Mouse (Mus musculus) mouse embryonic stem cell (cell line): ENCODE measurements around the gene 3110018I06Rik.

Experiments used
- in situ Hi-C, 2 experiments: fragments of 300-500 bp; cut with MboI; formaldehyde crosslinking; loops; 1 replicate in 1 of 2; 3 replicates in 1 of 2; pipeline ENCODE4 v1.14.3; 2019 to 2020; ENCODE audit warnings: low sequenced_read_pairs in 2 of 2, low pct_unique_long_range_greater_than_20kb in 1 of 2, mixed read lengths in 1 of 2; ENCODE audit not compliant: unreplicated experiment in 1 of 2

3110018I06Rik gene

GRCm38 (mm10) chr12:107488371-107488770 lies at the start of gene 3110018I06Rik:
Gene 3110018I06Rik, plus strand, starts transcription at chr12:107488632.
- in situ Hi-C loops: no loop called here

DNA sequence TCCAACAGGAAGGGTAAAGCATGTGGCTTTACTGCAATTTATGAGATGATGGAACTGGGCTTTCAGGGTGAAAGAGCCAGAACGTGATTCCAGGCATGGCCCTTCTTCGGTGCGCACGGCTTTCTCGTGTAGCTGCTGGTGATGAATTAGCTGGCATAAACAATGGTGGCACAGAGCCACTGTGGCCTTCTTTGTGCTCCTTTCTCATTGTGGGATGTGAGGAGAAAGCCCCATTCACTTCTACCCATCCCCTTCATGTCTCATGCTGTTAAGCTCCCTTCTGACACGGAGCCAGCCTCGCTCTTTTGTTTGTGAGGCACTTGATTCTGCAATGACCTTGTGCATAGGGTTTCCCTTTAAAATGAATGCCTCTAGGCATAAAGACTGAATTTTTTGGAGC lies 43.8 kb upstream of the 3110018I06Rik start:
- in situ Hi-C loops: no loop called here

GRCm38 (mm10) chr12:107457835-107458234 lies 30.6 kb upstream of the 3110018I06Rik start:
- in situ Hi-C loops: no loop called here

DNA sequence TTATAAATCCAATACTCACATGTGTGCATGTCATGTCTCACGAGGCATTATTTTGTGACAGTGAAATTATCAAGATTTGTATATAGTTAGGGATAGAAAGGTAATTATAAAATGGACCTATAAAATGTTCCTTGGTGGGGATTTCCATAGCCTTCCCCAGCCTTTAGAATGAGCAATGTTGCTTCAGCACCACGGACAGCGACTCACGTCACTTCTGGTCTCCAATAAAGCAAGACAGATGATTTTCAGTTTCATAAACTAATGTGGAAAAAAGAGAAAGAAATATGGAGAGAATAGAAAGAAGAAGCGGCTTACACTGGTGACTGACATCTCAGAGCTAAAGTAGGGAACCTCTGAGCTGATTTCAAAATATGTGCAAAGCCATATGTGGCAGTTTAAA lies 23.7 kb upstream of the 3110018I06Rik start:
- in situ Hi-C loops: no loop called here

- in situ Hi-C loops: no loop called here
These were observed 11.8 kb upstream of the 3110018I06Rik start for GRCm38 (mm10) chr12:107476441-107477291.

DNA sequence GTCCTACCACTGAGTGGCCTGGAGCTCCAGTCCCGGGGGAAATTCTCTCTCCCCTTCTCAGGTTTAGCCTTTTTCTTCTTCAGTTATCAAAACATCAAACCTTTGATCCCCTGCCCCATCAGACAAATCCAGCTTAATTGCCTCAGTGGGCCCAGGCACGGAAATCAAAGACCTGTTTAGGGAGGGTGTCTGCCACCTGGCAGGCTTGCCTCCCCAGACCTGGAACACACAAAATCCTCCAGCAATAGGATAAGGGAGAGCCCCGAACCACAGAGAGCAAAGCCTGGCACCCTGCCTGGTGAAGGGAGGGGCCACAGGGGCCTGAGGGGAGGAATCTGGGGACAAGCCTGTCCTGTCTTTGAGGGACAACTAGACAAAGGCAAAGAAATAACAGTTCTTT lies 9.1 kb upstream of the 3110018I06Rik start:
- in situ Hi-C loops: no loop called here

GRCm38 (mm10) chr12:107483031-107483430 lies 5.4 kb upstream of the 3110018I06Rik start:
- in situ Hi-C loops: no loop called here

DNA sequence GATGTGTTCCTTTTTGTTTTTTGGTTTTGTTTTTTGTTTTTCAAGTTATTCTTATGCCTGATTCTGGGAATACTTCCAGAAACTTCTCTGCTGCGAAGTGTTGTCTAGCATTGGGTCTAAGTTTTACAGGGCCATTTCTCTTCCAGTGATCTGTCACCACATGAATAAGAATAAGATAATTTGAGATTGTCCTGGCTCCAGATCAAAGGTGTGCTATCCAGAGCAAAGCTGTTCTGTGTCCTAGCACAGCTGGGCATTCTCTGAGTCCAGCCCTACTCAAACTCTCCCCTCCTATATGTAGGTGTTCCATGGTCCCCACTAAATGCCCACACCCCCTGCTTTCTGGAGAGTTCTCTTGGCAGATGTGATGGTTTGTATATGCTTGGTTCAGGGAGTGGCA lies 2.9 kb downstream of the 3110018I06Rik start:
- in situ Hi-C loops: no loop called here

DNA sequence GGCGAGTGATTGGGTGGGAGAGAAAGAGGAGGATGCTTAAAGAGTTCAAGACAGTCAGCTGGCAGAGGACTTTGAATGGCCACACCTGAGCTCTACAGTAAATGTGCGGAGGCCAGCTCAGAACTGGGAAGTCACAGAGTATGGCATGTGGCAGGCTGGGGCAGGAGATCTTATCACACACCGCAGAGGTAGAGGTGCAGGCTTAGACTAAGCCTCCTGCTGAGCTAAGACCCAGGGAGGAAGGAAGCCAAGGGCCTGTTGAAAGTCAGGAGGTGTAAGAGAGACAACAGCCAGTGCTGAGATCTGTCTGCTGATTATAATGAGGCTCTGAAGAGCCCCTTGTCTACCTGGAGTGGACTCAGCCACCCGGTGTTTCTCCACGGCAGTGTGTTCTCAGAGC lies 8.5 kb downstream of the 3110018I06Rik start:
- in situ Hi-C loops: no loop called here

DNA sequence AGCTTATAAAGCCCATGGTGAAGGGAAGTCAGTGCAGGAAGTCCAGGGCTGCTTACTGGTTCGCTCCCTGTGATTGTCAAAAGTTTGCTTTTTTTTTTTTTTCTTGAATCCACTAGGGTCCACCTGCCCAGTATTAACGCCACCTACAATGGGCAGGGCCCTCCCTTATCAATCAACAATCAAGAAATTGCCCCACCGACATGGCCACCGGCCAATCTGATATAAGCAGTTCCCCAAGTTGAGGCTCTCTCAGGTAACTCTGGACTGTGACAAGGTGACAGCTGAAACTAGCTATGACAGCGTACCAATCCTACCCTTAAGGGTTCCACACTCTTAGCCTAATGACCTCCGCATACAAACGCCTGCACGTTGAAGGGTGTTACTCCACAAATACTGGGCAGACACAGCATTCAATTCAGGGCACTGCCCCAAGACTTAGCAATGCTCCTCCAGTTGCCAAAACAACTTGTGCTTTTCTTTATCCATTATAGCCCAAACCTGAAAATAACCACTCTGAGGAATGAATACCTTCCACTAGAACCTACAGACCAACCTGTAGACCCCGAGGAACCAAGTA lies 21.3 kb downstream of the 3110018I06Rik start:
- in situ Hi-C loops: no loop called here

- in situ Hi-C loops: no loop called here
These were observed 22.7 kb downstream of the 3110018I06Rik start for GRCm38 (mm10) chr12:107511112-107511511.

DNA sequence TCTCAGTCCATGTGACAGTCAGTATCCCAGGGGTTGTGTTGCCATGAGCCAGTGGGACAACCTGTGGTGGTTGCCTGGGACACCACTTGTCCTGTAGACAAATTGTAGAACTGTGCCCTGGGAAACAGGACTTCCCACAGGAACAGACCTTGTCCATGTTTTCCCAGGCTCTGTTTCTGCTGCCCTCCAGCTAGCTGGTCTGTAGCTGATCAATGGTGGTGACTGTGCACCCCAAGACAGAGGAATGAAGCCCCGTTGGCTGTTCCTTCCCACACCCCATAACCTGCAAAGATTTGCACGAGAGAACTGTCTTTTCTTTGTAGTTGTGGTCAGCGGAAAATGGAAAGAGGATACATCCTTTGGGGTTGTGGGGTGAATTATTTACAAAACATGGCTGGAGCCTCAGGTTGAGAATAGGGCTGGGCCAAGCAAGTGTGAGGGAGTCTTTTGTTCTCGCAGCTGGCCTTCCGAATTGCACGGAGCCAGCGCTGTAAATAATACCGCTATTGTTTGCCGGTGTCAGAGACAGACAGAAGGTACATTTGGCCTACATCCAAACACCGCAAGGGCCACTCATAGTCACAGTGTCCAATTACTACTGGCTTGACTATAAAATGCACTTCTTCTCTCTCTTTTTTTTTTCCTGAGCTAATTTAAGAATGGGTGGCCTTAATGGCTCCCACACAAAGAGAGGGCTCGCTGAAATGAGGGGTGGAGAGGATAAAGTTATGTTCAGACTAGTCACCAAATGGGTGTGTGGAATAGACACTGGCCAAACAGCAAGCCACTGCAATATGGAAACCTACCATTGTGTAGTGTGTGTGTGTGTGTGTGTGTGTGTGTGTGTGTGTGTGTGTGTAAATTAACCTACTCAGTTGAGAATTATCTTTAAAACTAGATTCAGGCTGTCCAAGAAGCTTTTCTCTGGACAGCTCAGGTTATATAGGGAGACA lies 28.1 kb downstream of the 3110018I06Rik start:
- in situ Hi-C loops: no loop called here

DNA sequence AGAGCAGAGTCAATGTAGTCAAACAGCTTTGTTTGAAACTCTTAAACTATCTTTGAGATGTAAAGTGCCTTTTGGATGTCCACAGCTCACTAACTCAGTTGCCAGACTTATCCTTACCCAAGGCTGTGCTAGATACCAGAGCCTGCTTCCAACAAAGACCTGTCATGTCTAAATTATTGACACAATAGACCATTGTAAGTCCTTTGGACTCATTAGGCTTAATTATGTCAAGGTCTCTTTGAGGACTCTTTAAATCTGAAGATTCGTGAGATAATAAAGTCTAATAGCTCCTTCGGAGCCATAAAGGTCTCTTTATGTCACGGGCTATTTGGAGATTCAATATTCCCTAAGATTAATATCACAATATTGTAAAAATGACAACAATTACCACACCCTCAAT lies 32.5 kb downstream of the 3110018I06Rik start:
- in situ Hi-C loops: no loop called here

GRCm38 (mm10) chr12:107528346-107528880 lies 40.0 kb downstream of the 3110018I06Rik start:
- in situ Hi-C loops: no loop called here

- in situ Hi-C loops: no loop called here
These were observed 44.4 kb downstream of the 3110018I06Rik start for GRCm38 (mm10) chr12:107532871-107533270.
